Mouse (Mus musculus) adrenal gland, adult (tissue): ENCODE data around the gene Zdhhc17.

Experiments used
- DNase-seq, 2 experiments: peaks; one replicate each; pipeline ENCODE4 v3.0.0; 2022 to 2023; ENCODE audit warnings: low spot score in 1 of 2; ENCODE audit not compliant: inconsistent age in 2 of 2

Zdhhc17 gene

DNA sequence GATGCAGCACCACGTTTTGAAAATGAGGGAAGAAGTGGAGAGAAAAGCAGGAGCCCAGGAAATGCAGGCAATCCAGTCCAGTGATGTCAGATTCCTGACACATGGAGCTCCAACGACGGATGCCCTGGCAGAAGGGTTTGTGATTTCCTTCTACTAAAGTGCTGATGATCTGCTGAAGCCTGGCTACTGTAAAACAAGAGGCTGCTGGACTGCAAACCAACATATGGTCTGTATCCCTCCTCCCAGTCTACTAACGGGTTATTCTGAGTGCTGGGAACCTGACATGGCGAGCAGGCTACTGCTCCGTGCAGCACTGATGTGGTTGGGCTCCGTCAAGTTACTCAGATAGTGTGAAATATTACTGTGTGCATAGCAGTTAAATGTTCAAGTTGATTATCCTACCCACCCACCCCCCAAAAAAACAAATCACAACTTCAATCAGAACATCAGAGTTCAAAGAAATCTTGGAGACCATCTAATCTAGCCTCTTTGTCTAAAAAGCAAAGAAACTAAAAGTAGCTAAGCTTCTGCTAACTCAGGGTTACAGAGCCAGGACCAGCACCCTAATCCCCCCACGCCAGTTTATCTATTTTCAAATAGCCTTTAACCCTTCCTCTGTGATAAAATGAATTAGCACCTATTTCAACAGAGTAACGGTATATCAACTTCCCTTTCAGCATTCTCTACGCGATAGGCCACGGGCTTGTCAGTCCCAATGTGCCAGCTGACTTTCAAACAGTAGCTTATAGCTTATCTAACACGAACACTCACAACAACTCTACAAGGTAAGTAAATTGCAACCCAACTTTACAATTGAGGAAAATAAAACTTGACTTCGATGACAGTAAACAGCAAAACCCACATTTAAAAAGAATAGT lies 4.1 kb downstream of the Zdhhc17 start:
- no peak for DNase-seq

DNA sequence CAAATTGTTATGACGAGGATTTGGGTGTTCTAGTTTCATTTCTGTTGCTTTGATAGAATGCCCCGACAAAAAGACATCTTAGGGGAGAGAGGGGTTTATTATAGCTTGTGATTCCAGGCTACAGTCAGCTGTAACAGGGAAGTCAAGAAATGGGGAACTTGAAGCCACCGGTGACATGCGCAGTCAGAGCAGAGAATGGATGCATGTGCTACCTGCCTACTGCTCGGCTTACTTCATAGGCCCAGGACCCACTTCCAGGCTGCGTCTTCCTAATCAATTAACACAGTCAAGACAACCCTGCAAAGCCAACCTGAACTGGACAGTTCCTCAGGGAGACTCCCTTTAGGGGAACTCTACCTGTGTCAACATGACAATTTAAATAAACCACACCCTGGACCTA lies 5.7 kb downstream of the Zdhhc17 start:
- no peak for DNase-seq

GRCm38 (mm10) chr10:110999201-110999600 lies 10.7 kb downstream of the Zdhhc17 start:
- peak; percentile 46 to 67 for DNase-seq

GRCm38 (mm10) chr10:110997180-110997579 lies 12.8 kb downstream of the Zdhhc17 start:
- no peak for DNase-seq

DNA sequence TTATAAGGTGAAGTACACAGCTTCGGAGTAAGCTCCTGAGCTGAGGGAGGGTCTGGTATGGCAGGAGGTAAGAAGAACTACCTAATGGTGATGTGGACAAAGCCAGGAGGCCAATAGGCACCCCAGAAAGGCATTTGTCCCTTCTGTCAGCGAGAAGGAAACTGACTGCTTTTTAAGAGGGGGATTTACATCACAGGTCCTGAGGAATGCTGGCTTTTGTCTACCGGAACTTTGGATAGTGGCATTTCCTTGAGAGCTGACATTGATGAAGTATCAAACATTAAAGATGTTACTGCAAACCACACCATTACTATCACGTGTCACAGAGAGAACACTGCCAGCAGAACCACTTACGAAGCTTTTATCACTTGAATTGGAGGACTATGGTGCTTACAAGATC lies 15.2 kb downstream of the Zdhhc17 start:
- DNase-seq: no peak

- DNase-seq: no peak
Measured at GRCm38 (mm10) chr10:110993249-110993648, 16.7 kb downstream of the Zdhhc17 start.

DNA sequence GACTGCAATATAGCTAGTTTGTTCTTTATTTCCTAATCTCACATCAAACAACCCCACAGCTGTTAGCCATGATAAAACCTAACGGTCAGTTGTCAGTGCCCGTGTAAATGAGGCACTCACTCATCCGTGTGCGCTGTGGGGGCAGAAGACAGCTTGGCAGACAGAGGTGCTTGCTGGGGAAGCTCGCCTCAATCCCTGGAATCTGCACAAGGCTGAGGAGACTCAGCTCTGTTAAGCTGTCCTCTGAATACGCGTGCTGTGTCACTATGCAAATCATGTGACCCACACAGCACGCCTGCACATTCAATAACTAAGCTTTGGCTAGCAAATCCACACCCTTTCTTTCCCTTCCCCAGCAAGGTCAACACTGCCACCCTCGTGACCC lies 17.9 kb downstream of the Zdhhc17 start:
- peak; percentile 34 to 76 for DNase-seq

- no peak for DNase-seq
Measured at GRCm38 (mm10) chr10:110991307-110992046, 18.5 kb downstream of the Zdhhc17 start.

DNA sequence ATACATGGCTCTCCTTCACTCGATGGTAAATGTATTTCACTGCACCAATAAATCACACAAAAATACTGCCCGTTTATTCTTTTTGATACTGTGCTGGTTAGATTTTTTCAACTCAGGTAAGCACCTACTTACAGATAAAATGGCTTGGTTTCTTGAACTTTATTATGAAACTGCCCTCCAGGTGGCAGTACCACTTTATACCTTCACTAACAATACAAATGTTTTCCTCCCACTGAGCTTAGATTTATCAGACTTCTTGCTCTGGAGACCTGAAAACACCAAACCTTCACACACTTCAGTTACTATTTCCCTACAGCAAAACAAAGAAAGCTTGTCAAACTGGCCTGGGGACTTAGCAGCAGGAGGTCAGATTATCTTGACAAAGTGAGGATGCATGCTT lies 20.2 kb downstream of the Zdhhc17 start:
- DNase-seq: peak in 1 of 2 experiments; percentile 72

- no peak for DNase-seq
Measured at GRCm38 (mm10) chr10:110986682-110987081, 23.3 kb downstream of the Zdhhc17 start.

DNA sequence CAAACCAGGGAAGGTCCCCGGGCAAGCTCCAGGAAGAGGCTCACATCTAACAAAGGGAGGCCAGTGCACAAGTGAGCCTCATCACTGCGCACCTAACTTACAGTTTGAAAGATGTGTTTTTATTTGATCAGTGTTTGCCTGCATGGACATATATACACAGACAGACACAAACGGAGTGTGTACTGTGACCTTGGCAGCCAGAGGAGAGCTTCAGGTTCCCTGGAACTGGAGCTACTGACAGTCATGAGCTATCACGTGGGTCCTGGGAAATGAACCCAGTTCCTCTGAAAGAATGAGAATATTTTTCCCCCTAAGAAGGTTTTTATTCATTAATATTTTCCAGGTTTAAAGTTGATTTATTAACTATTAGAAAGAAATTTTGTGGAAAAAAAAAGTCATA lies 27.2 kb downstream of the Zdhhc17 start:
- DNase-seq: no peak

- no peak for DNase-seq
Measured at GRCm38 (mm10) chr10:110980441-110980840, 29.5 kb downstream of the Zdhhc17 start.

GRCm38 (mm10) chr10:110979431-110979830 lies 30.5 kb downstream of the Zdhhc17 start:
- no peak for DNase-seq

DNA sequence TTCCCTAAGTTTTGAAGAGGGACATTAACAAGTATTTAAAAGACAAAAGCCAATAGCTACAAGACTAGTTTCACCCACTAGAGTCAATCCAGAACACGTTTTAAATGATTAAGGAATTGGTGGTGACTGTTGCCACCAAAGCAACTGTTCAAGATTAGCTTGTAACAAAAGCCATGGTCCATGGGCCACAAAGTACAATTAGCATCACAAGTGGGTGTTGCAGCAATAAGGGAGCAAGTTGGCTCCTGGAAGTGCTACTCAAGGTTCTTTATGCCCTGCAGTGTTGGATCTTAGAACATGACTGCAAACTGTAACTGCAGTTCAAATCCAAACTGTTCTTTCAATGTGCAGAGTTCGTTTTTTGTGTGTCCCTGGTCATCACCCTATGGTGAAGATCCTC lies 32.6 kb downstream of the Zdhhc17 start:
- no peak for DNase-seq

- DNase-seq: peak; percentile 28 to 71
Measured at GRCm38 (mm10) chr10:110976046-110976445, 33.9 kb downstream of the Zdhhc17 start.

DNA sequence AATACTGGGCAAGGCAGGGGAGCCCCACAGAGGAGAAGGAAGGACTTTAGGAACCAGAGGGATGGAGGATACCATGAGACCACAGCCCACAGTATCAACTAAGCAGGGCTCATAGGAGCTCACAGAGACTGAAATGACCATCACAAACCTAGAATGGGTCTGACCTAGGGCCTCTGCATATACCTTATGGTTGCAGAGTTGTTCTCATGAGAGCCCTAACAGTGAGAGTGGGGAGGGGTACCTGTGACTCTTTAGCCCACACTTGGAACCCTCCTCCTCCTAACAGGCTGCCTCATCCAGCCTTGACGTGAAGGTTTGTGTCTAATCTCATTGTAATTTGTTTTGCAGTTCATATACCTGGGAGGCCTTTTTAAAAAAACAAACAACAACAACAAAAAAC lies 35.1 kb downstream of the Zdhhc17 start:
- DNase-seq: no peak

DNA sequence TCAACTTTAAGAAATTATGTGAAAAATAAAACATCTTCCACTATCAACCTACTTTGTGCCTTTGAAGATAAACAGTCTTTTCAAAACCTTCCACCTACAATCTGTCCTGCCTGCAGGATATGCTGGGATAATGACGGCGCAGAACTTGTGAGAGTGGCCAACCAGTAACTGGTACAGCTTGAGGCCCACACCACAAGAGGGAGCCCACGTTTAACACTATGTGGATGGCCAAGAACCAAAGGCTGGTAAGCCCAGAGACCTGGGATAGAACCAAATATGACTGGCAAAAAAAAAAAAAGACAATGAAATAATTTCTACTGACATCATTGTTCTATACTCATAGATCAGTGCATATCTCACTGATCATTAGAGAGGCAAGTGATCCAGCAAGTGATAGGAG lies 35.5 kb downstream of the Zdhhc17 start:
- DNase-seq: peak; percentile 31 to 67

DNA sequence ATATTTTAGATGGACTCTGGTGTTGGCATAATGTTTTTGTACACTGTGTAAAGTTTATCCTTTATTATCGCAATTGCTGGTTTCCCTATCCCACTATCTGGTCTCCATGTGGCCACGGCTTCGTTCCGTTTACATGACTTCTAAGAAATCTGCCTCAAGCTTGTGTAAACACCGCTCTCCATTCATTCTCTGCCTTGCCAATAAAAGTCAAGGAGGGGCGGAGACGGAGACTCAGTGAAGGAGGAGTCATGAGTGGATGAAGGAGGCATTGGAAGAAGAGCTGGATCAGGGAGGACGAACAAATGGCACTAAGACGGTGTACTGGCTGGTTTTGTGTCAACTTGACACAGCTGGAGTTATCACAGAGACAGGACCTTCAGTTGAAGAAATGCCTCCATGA lies 37.9 kb downstream of the Zdhhc17 start:
- no peak for DNase-seq

GRCm38 (mm10) chr10:110971483-110971882 lies 38.5 kb downstream of the Zdhhc17 start:
- no peak for DNase-seq

DNA sequence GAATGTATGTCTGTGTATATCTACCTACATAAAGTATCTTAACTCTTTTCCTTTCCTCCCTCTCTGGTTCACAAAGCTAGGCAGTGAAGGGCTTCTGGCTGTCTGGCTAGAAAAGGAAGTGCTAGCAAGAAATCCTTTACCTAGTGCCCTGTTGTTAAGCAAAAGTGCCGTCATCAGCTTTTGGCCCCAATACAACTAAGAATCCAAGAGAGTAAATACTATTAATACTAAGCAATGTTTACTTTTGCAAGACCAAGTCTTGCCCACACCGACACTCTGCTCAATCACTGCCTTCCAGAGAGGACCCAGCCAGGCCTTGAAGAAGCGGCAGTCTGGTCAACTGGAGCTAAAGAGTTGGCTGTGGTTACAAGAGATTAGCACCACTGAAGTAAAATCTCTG lies 38.9 kb downstream of the Zdhhc17 start:
- no peak for DNase-seq

GRCm38 (mm10) chr10:110962172-110962571 lies 47.8 kb downstream of the Zdhhc17 start:
- no peak for DNase-seq

- DNase-seq: no peak
Measured at GRCm38 (mm10) chr10:110960841-110961240, 49.1 kb downstream of the Zdhhc17 start.
